Mouse (Mus musculus) midbrain, embryonic 12.5 days (tissue): ENCODE measurements around the gene Fxn. TPM values are rescaled to one million over a fixed set of nuclear protein-coding genes. Genes with fewer than 3 reads are reported as not detected.
A peak's percentile ranks its signal among the peaks of the same experiment; 100 is the strongest.
"Not testable (repeated sequence)": the region's sequence is repeated elsewhere in the genome, so short reads cannot be mapped to it uniquely, and the experiment has no call there.

ENCODE experiments used
- ATAC-seq: fragments of 200-750 bp; cut with Nextera tagmentation; 2 replicates; pipeline ENCODE4 v1.8.0; 2017; ENCODE audit warnings: low read depth, moderate TSS enrichment, moderate library complexity; ENCODE audit not compliant: low FRiP score
- H3K27ac ChIP-seq: fragments of 300-500 bp; sonication (generic); replicated peaks from 2 replicates; pipeline ENCODE4 v1.5.1; 2016; ENCODE audit warnings: mild to moderate bottlenecking
- H3K27me3 ChIP-seq: fragments of 300-500 bp; sonication (generic); 2 replicates; pipeline ENCODE4 v1.6.1; 2016; ENCODE audit warnings: mild to moderate bottlenecking
- H3K36me3 ChIP-seq: fragments of 300-500 bp; sonication (generic); 2 replicates; pipeline ENCODE4 v1.6.1; 2016
- H3K4me1 ChIP-seq: fragments of 300-500 bp; sonication (generic); 2 replicates; pipeline ENCODE4 v1.6.1; 2016
- H3K4me2 ChIP-seq: fragments of 300-500 bp; sonication (generic); replicated peaks from 2 replicates; pipeline ENCODE4 v1.6.1; 2016; ENCODE audit warnings: mild to moderate bottlenecking, moderate library complexity
- H3K4me3 ChIP-seq: fragments of 300-500 bp; sonication (generic); 2 replicates; pipeline ENCODE4 v1.5.1; 2016; ENCODE audit warnings: mild to moderate bottlenecking
- H3K9ac ChIP-seq: fragments of 300-500 bp; sonication (generic); replicated peaks from 2 replicates; pipeline ENCODE4 v1.6.1; 2016; ENCODE audit warnings: mild to moderate bottlenecking, moderate library complexity
- H3K9me3 ChIP-seq: fragments of 300-500 bp; sonication (generic); 2 replicates; pipeline ENCODE4 v1.6.1; 2016; ENCODE audit warnings: mild to moderate bottlenecking
- WGBS: fragments of 180-500 bp; shearing (Covaris S2); methylation state at CpG from one replicate; pipeline ENCODE4 v1.1.7; 2016; 5-methylcytosine and 5-hydroxymethylcytosine counted together
- polyA plus RNA-seq: library from polyadenylated mRNA; unstranded; fragments of >200 nt; fragmentation: Nextera tagmentation; extraction: Ambion mirVana; gene quantifications from 2 replicates; pipeline ENCODE4 v1.2.1, GENCODE M21; 2016

The Fxn gene
- polyA plus RNA-seq, 1 experiment from 2014 or later: 49.4 TPM

- Histone ChIP-seq H3K4me3 (no peak overlapping the region), H3K4me2 (no peak overlapping the region), H3K27ac (peak overlapping the region; percentile 54), H3K36me3 (0 out of 2 replicates have a peak, but pooled peaks cover 12% of the 10 kb centered on the region), H3K27me3 (no peaks in the 10 kb centered on the region), H3K4me1 (peaks cover 7% of the 10 kb centered on the region), H3K9me3 (no peaks in the 10 kb centered on the region), H3K9ac (no peak overlapping the region)
- WGBS: 73% methylated on average over 12 of the region's 12 CpGs
- ATAC-seq: 0 out of 2 replicates have a peak, but pooled peaks have one; percentile 52
Measured at GRCm38 (mm10) chr19:24259390-24260351, 20.7 kb downstream of the Fxn start.

DNA sequence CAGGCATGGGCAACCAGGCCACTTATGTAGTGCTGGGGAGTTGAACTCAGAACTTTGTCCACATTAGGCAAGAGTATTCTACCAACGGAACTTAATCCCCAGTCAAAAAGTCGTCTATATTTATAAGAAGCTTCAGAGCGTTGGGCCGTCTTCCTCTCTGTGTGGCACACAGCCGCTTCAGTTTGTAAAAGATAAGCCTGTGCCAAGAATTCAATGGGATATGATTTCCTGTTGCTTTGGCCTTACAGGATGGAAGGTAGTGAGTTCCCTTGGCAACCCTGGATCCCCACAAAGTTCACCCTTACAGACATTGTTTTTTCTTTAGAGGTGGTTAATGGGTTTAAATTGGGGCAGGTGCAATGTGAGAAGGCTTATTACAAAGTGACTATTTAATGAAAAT lies 22.0 kb downstream of the Fxn start:
- Histone ChIP-seq H3K27me3 (no peaks in the 10 kb centered on the region), H3K9me3 (no peaks in the 10 kb centered on the region), H3K4me2 (no peak overlapping the region), H3K27ac (no peak overlapping the region), H3K4me3 (no peak overlapping the region), H3K36me3 (0 out of 2 replicates have a peak, but pooled peaks cover 6% of the 10 kb centered on the region), H3K4me1 (peaks cover 10% of the 10 kb centered on the region), H3K9ac (no peak overlapping the region)
- ATAC-seq: no peak
- 79% methylated on average over 5 of the region's 5 CpGs for WGBS

- Histone ChIP-seq H3K36me3 (0 out of 2 replicates have a peak, but pooled peaks cover 6% of the 10 kb centered on the region), H3K9ac (no peak overlapping the region), H3K27ac (no peak overlapping the region), H3K4me2 (no peak overlapping the region), H3K9me3 (no peaks in the 10 kb centered on the region), H3K4me1 (peaks cover 10% of the 10 kb centered on the region), H3K4me3 (no peak overlapping the region), H3K27me3 (no peaks in the 10 kb centered on the region)
- ATAC-seq: no peak
- 96% methylated on average over 6 of the region's 6 CpGs for WGBS
Measured at GRCm38 (mm10) chr19:24257962-24258361, 22.4 kb downstream of the Fxn start.

DNA sequence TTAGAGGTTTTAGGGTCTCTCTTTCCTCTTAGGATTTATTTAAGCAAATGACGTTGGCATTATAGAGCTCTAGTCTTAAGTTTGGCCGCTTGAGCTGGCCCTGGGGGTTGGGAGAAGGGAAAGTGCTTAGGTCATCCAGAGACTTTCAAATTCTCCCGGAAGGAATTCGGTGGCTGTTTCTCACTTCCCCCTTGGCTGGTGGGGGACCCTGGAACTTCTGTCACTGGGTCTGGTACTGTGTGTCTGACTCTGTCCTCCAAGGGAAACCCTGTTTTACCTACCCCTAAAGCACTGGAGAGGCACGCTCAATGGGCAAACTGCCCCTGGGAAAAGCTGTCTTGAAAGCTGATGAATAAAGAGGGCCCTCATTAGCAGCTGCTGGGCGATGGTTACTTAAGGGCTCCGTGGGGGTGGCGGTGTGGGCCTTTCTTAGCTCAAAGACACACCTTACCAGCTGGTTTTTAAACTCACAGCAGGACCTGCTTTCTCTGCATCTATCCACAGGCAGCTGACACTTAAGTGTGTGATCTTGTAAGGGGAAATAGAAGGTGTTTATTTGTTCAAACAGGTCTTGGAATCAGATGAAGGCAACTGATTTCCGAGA lies 26.6 kb downstream of the Fxn start:
- Histone ChIP-seq H3K4me3 (no peak overlapping the region), H3K4me1 (peaks cover 11% of the 10 kb centered on the region), H3K27ac (no peak overlapping the region), H3K36me3 (no peaks in the 10 kb centered on the region), H3K27me3 (no peaks in the 10 kb centered on the region), H3K4me2 (no peak overlapping the region), H3K9ac (no peak overlapping the region), H3K9me3 (no peaks in the 10 kb centered on the region)
- no peak for ATAC-seq
- 35% methylated on average over 9 of the region's 9 CpGs for WGBS

DNA sequence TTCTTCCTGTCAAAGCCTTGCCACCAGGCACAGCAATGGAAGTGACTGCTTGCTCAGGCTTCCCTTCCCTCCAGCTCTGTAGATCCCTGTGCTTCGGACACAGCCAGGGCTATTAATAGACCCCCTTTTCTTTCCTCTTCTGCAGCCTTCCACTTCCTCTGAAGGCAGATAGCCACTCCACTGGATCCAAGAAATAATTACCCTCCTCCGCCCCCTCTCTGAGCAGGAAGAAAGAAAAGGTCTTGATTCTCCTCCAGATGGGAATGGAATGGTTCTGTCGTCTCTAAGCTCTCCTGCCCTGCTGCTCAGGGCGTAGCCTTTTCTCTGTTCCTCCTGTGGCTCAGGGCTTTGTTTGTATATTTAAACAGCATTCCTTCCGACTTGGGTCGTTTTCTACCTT lies 28.5 kb downstream of the Fxn start:
- Histone ChIP-seq H3K27ac (no peak overlapping the region), H3K27me3 (no peaks in the 10 kb centered on the region), H3K4me2 (no peak overlapping the region), H3K9ac (no peak overlapping the region), H3K4me3 (no peak overlapping the region), H3K9me3 (no peaks in the 10 kb centered on the region), H3K4me1 (peaks cover 11% of the 10 kb centered on the region), H3K36me3 (no peaks in the 10 kb centered on the region)
- WGBS: 12% methylated on average over 6 of the region's 6 CpGs
- ATAC-seq: no peak

DNA sequence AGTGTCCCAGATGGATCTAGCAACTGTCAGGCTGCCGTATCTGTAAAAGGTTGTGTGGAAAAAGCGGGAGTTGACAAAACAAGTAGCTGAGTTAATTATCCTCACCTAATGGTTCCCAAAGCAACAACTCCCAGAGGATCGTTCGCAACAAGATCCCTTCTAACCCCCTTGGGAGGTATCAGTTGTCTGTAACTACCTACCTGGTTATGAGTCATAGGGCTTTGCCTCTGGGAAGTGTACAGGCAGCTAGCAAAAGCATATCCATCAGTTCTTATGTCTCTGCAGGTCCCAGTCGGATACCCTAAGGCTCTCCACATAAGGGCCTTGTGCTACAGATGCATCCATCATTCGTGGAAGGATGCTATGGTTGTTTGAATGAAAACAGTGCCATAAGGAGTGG lies 37.1 kb downstream of the Fxn start:
- no peak for ATAC-seq
- no peak overlapping the region for H3K4me3 ChIP-seq
- H3K36me3 ChIP-seq: no peaks in the 10 kb centered on the region
- no peaks in the 10 kb centered on the region for H3K9me3 ChIP-seq
- H3K27me3 ChIP-seq: no peaks in the 10 kb centered on the region
- no peak overlapping the region for H3K4me2 ChIP-seq
- H3K4me1 ChIP-seq: no peaks in the 10 kb centered on the region; the same call in 1 of the 2 replicates
- H3K27ac ChIP-seq: no peak overlapping the region
- no peak overlapping the region for H3K9ac ChIP-seq
- 87% methylated on average over 6 of the region's 6 CpGs for WGBS

GRCm38 (mm10) chr19:24241799-24242546 lies 38.4 kb downstream of the Fxn start:
- 44% methylated on average over 14 of the region's 14 CpGs for WGBS
- no peak for ATAC-seq
- Histone ChIP-seq H3K27ac (no peak overlapping the region), H3K4me3 (no peak overlapping the region), H3K36me3 (no peaks in the 10 kb centered on the region), H3K9ac (no peak overlapping the region), H3K9me3 (no peaks in the 10 kb centered on the region), H3K27me3 (no peaks in the 10 kb centered on the region), H3K4me1 (no peaks in the 10 kb centered on the region; the same call in 1 of the 2 replicates), H3K4me2 (no peak overlapping the region)

- WGBS: 84% methylated on average over 8 of the region's 8 CpGs
Measured at GRCm38 (mm10) chr19:24241271-24241670, 39.1 kb downstream of the Fxn start.

DNA sequence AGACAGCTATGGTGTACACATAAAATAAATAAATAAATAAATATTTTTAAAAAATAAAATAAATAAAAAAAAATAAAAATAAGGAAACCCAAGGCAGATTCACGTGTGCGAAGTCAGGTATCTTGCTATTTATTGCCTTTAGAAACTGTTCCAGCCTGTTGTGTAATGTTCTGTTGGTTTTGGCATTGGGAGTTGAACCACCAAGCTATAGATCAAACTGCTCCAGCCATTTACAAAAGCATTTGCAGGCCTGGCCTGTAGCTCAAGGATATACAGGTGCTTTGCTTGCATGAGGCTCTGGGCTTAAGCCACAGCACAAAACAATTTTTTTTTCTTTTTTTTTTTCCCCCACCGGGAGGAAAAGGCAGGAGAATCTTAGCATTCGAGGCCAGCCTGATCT lies 42.4 kb downstream of the Fxn start:
- ATAC-seq: no peak
- no peak overlapping the region for H3K4me3 ChIP-seq

More at GRCm38 (mm10) chr19:24241271-24241670, 39.1 kb downstream of the Fxn start:
- Histone ChIP-seq H3K4me3 (no peak overlapping the region), H3K9ac (no peak overlapping the region), H3K27me3 (no peaks in the 10 kb centered on the region), H3K4me2 (no peak overlapping the region), H3K27ac (no peak overlapping the region), H3K4me1 (no peaks in the 10 kb centered on the region; the same call in 1 of the 2 replicates), H3K36me3 (no peaks in the 10 kb centered on the region), H3K9me3 (no peaks in the 10 kb centered on the region)
- no peak for ATAC-seq

GRCm38 (mm10) chr19:24232356-24232755 lies 48.0 kb downstream of the Fxn start:
- not testable (repeated sequence) for H3K27ac ChIP-seq, H3K9ac ChIP-seq, H3K4me2 ChIP-seq, H3K4me3 ChIP-seq, ATAC-seq, H3K9me3 ChIP-seq, H3K27me3 ChIP-seq, H3K4me1 ChIP-seq, H3K36me3 ChIP-seq
- 97% methylated on average over 1 of the region's 1 CpGs for WGBS

More for the DNA sequence above, 42.4 kb downstream of the Fxn start:
- no peak overlapping the region for H3K27ac ChIP-seq
- H3K9me3 ChIP-seq: no peaks in the 10 kb centered on the region
- H3K9ac ChIP-seq: no peak overlapping the region
- WGBS: 86% methylated on average over 4 of the region's 4 CpGs
- no peaks in the 10 kb centered on the region for H3K27me3 ChIP-seq
- no peaks in the 10 kb centered on the region; the same call in 1 of the 2 replicates for H3K4me1 ChIP-seq
- no peaks in the 10 kb centered on the region for H3K36me3 ChIP-seq
- no peak overlapping the region for H3K4me2 ChIP-seq

DNA sequence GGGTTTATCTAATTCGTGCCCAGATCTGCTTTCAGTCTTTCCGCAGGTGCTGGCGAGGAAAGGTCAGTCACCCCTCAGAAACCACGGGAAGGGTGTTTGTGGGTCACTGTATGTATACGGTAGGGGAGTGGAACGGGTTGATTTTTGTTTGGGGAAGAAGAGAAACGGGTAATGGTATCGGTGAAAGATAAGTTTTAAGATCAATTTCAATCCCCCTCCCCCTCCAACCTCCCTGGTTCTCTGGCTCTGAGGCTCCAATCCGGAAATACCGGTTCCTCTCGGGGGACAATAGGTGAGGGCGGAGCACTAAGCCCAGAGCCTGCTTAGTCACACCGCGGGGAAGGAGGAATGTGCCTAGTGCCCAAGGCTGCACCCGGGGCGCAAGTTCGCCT lies 55.1 kb downstream of the Fxn start:
- H3K36me3 ChIP-seq: no peaks in the 10 kb centered on the region
- H3K27ac ChIP-seq: no peak overlapping the region
- under 1% methylated on average over 17 of the region's 17 CpGs for WGBS
- H3K4me1 ChIP-seq: peaks cover 15% of the 10 kb centered on the region
- H3K4me2 ChIP-seq: peak overlapping the region; percentile 80
- H3K9me3 ChIP-seq: no peaks in the 10 kb centered on the region
- H3K27me3 ChIP-seq: peaks cover 47% of the 10 kb centered on the region
- H3K4me3 ChIP-seq: peak overlapping the region; percentile 48
- no peak overlapping the region for H3K9ac ChIP-seq
- ATAC-seq: 0 out of 2 replicates have a peak, but pooled peaks have one; percentile 30
